Mouse (Mus musculus): ENCODE measurements around the gene Cacna1g. TPM values are rescaled to one million over a fixed set of nuclear protein-coding genes. Genes with fewer than 3 reads are reported as not detected.
A peak's percentile ranks its signal among the peaks of the same experiment; 100 is the strongest.

The Cacna1g gene
- polyA plus RNA-seq, 1 experiment = not detected

- H3K4me1 ChIP-seq (ENCODE audit: control insufficient read depth, insufficient read depth, low read length) = peaks cover 21% of the 10 kb centered on the region
- H3K27ac ChIP-seq (ENCODE audit: insufficient read depth, low read depth, low read length) = no peak overlapping the region
- TF ChIP-seq CTCF (IDR thresholded peaks at IDR 0.05; ENCODE audit: low read depth, low read length) (no peak), POLR2A (IDR thresholded peaks at IDR 0.05; ENCODE audit: borderline replicate concordance, low read depth, low read length) (no peak)
- H3K4me3 ChIP-seq (ENCODE audit: insufficient read depth, low read length) = no peak overlapping the region
These were observed 94.9 kb downstream of the Cacna1g start for GRCm38 (mm10) chr11:94379061-94379460.

GRCm38 (mm10) chr11:94374276-94374948 lies 99.6 kb downstream of the Cacna1g start:
- Histone ChIP-seq H3K4me3 (ENCODE audit: insufficient read depth, low read length) (no peak overlapping the region), H3K4me1 (ENCODE audit: control insufficient read depth, insufficient read depth, low read length) (peaks cover 29% of the 10 kb centered on the region), H3K27ac (ENCODE audit: insufficient read depth, low read depth, low read length) (no peak overlapping the region)
- TF ChIP-seq POLR2A (IDR thresholded peaks at IDR 0.05; ENCODE audit: borderline replicate concordance, low read depth, low read length) = no peak
- TF ChIP-seq CTCF (IDR thresholded peaks at IDR 0.05; ENCODE audit: low read depth, low read length) = no peak

GRCm38 (mm10) chr11:94370809-94371208 lies 103.2 kb downstream of the Cacna1g start:
- Histone ChIP-seq H3K27ac (ENCODE audit: insufficient read depth, low read depth, low read length) (peak overlapping the region; percentile 59), H3K4me3 (ENCODE audit: insufficient read depth, low read length) (no peak overlapping the region), H3K4me1 (ENCODE audit: control insufficient read depth, insufficient read depth, low read length) (peaks cover 21% of the 10 kb centered on the region)
- TF ChIP-seq POLR2A (IDR thresholded peaks at IDR 0.05; ENCODE audit: borderline replicate concordance, low read depth, low read length) = no peak

- Histone ChIP-seq H3K4me3 (ENCODE audit: insufficient read depth, low read length) (no peak overlapping the region), H3K4me1 (ENCODE audit: control insufficient read depth, insufficient read depth, low read length) (peaks cover 21% of the 10 kb centered on the region), H3K27ac (ENCODE audit: insufficient read depth, low read depth, low read length) (peak overlapping the region; percentile 59; the same call in 1 of the 2 replicates)
- TF ChIP-seq CTCF (IDR thresholded peaks at IDR 0.05; ENCODE audit: low read depth, low read length) (no peak), POLR2A (IDR thresholded peaks at IDR 0.05; ENCODE audit: borderline replicate concordance, low read depth, low read length) (no peak)
These were observed 104.0 kb downstream of the Cacna1g start for GRCm38 (mm10) chr11:94369981-94370380.

GRCm38 (mm10) chr11:94365340-94365739 lies 108.7 kb downstream of the Cacna1g start:
- no peak for TF ChIP-seq CTCF (IDR thresholded peaks at IDR 0.05; ENCODE audit: low read depth, low read length)
- TF ChIP-seq POLR2A (IDR thresholded peaks at IDR 0.05; ENCODE audit: borderline replicate concordance, low read depth, low read length) = no peak
- Histone ChIP-seq H3K4me3 (ENCODE audit: insufficient read depth, low read length) (no peak overlapping the region), H3K4me1 (ENCODE audit: control insufficient read depth, insufficient read depth, low read length) (peaks cover 10% of the 10 kb centered on the region), H3K27ac (ENCODE audit: insufficient read depth, low read depth, low read length) (no peak overlapping the region)

- Histone ChIP-seq H3K4me3 (ENCODE audit: insufficient read depth, low read length) (no peak overlapping the region), H3K4me1 (ENCODE audit: control insufficient read depth, insufficient read depth, low read length) (no peaks in the 10 kb centered on the region), H3K27ac (ENCODE audit: insufficient read depth, low read depth, low read length) (no peak overlapping the region)
- TF ChIP-seq CTCF (IDR thresholded peaks at IDR 0.05; ENCODE audit: low read depth, low read length) = no peak
- TF ChIP-seq POLR2A (IDR thresholded peaks at IDR 0.05; ENCODE audit: borderline replicate concordance, low read depth, low read length) = no peak
These were observed 110.3 kb downstream of the Cacna1g start for GRCm38 (mm10) chr11:94363690-94364089.

GRCm38 (mm10) chr11:94362101-94362500 lies 111.9 kb downstream of the Cacna1g start:
- Histone ChIP-seq H3K4me3 (ENCODE audit: insufficient read depth, low read length) (no peak overlapping the region), H3K4me1 (ENCODE audit: control insufficient read depth, insufficient read depth, low read length) (no peaks in the 10 kb centered on the region), H3K27ac (ENCODE audit: insufficient read depth, low read depth, low read length) (no peak overlapping the region)
- no peak for TF ChIP-seq POLR2A (IDR thresholded peaks at IDR 0.05; ENCODE audit: borderline replicate concordance, low read depth, low read length)
- TF ChIP-seq CTCF (IDR thresholded peaks at IDR 0.05; ENCODE audit: low read depth, low read length) = no peak

- H3K4me3 ChIP-seq (ENCODE audit: insufficient read depth, low read length) = no peak overlapping the region
- no peak overlapping the region for H3K27ac ChIP-seq (ENCODE audit: insufficient read depth, low read depth, low read length)
- no peaks in the 10 kb centered on the region for H3K4me1 ChIP-seq (ENCODE audit: control insufficient read depth, insufficient read depth, low read length)
- TF ChIP-seq POLR2A (IDR thresholded peaks at IDR 0.05; ENCODE audit: borderline replicate concordance, low read depth, low read length) (no peak), CTCF (IDR thresholded peaks at IDR 0.05; ENCODE audit: low read depth, low read length) (no peak)
These were observed 112.7 kb downstream of the Cacna1g start for GRCm38 (mm10) chr11:94361166-94361870.

GRCm38 (mm10) chr11:94359168-94359567 lies 114.8 kb downstream of the Cacna1g start:
- no peak overlapping the region for H3K4me3 ChIP-seq (ENCODE audit: insufficient read depth, low read length)
- no peak overlapping the region for H3K27ac ChIP-seq (ENCODE audit: insufficient read depth, low read depth, low read length)
- H3K4me1 ChIP-seq (ENCODE audit: control insufficient read depth, insufficient read depth, low read length) = peaks cover 3% of the 10 kb centered on the region; the same call in 1 of the 2 replicates
- TF ChIP-seq CTCF (IDR thresholded peaks at IDR 0.05; ENCODE audit: low read depth, low read length) (no peak), POLR2A (IDR thresholded peaks at IDR 0.05; ENCODE audit: borderline replicate concordance, low read depth, low read length) (no peak)

Other genes starting within 250 kb of the Cacna1g start
- gene Wfikkn2, start 228.2 kb downstream of the Cacna1g start, polyA plus RNA-seq (2012; ENCODE audit: insufficient read depth, insufficient read length, missing spikeins) = not detected in 2 replicates
- not detected in 2 replicates for gene Gm21885, start 192.3 kb downstream of the Cacna1g start, polyA plus RNA-seq (2012; ENCODE audit: insufficient read depth, insufficient read length, missing spikeins)
- 146 and 206 TPM in 2 replicates for gene Luc7l3, start 152.2 kb downstream of the Cacna1g start, polyA plus RNA-seq (2012; ENCODE audit: insufficient read depth, insufficient read length, missing spikeins)
- 43.9 and 47.6 TPM in 2 replicates for gene Ankrd40, start 146.2 kb downstream of the Cacna1g start, polyA plus RNA-seq (2012; ENCODE audit: insufficient read depth, insufficient read length, missing spikeins)
- 57.3 and 58.9 TPM in 2 replicates for gene Abcc3, start 81.2 kb downstream of the Cacna1g start, polyA plus RNA-seq (2012; ENCODE audit: insufficient read depth, insufficient read length, missing spikeins)
- not detected in 2 replicates for gene Spata20, start 12.0 kb upstream of the Cacna1g start, polyA plus RNA-seq (2012; ENCODE audit: insufficient read depth, insufficient read length, missing spikeins)
- gene Epn3, start 25.8 kb upstream of the Cacna1g start, polyA plus RNA-seq (2012; ENCODE audit: insufficient read depth, insufficient read length, missing spikeins) = not detected in 2 replicates
- 0.50 and 0.89 TPM in 2 replicates for gene Mycbpap, start 47.5 kb upstream of the Cacna1g start, polyA plus RNA-seq (2012; ENCODE audit: insufficient read depth, insufficient read length, missing spikeins)
- gene Rsad1, start 75.1 kb upstream of the Cacna1g start, polyA plus RNA-seq (2012; ENCODE audit: insufficient read depth, insufficient read length, missing spikeins) = 2.4 and 3.3 TPM in 2 replicates
- gene Chad, start 90.8 kb upstream of the Cacna1g start, polyA plus RNA-seq (2012; ENCODE audit: insufficient read depth, insufficient read length, missing spikeins) = not detected in 2 replicates
- gene Acsf2, start 127.7 kb upstream of the Cacna1g start, polyA plus RNA-seq (2012; ENCODE audit: insufficient read depth, insufficient read length, missing spikeins) = 9.5 and 10.2 TPM in 2 replicates
- gene Lrrc59, start 155.6 kb upstream of the Cacna1g start, polyA plus RNA-seq (2012; ENCODE audit: insufficient read depth, insufficient read length, missing spikeins) = 48.9 and 57.6 TPM in 2 replicates
- 65.1 and 74.4 TPM in 2 replicates for gene Mrpl27, start 179.6 kb upstream of the Cacna1g start, polyA plus RNA-seq (2012; ENCODE audit: insufficient read depth, insufficient read length, missing spikeins)
- 4.1 and 7.5 TPM in 2 replicates for gene Eme1, start 179.8 kb upstream of the Cacna1g start, polyA plus RNA-seq (2012; ENCODE audit: insufficient read depth, insufficient read length, missing spikeins)
- gene Xylt2, start 203.3 kb upstream of the Cacna1g start, polyA plus RNA-seq (2012; ENCODE audit: insufficient read depth, insufficient read length, missing spikeins) = 186 and 188 TPM in 2 replicates
- gene Gm11541, start 230.3 kb upstream of the Cacna1g start, polyA plus RNA-seq (2012; ENCODE audit: insufficient read depth, insufficient read length, missing spikeins) = not detected in 2 replicates

Measured in bone marrow macrophage, adult 2 months (primary cell).